Mouse (Mus musculus) ZHBTc4 (cell line): ENCODE measurements around the gene Dexi.

Experiments
- DNase-seq: peaks from one replicate; pipeline ENCODE4 v3.0.0-alpha.2; 2011; ENCODE audit warnings: low read depth, low spot score

Gene Dexi

GRCm38 (mm10) chr16:10454583-10454974 is 88.3 kb downstream of the Dexi start:
- no peak for DNase-seq

GRCm38 (mm10) chr16:10453872-10454582 is 88.8 kb downstream of the Dexi start:
- no peak for DNase-seq
